In genomic region chr17:86353679-86354078, GRCm38 (mm10) we compare ENCODE assay signal across 11 mouse cellular contexts.
DNase-seq lines count a peak whose midpoint lies in the region; ATAC-seq and TF ChIP-seq lines count a peak whose summit lies in the region.
"Had no signal": no experiment of that assay in that cellular context is flagged by ENCODE, and none has a peak within 500 bp of the region (broad histone marks: within the 10 kb centered on the region; RNA-seq: fewer than 3 reads in every experiment).

No protein-coding gene starts in this region.

- H3K36me3 ChIP-seq in heart, embryonic 12.5 days = no peaks in the 10 kb centered on the region
- H3K36me3 ChIP-seq in midbrain, embryonic 16.5 days (ENCODE audit: control insufficient read depth, insufficient read depth, low read length) = no peaks in the 10 kb centered on the region

- H3K4me2 ChIP-seq in heart, embryonic 12.5 days = no peak overlapping the region
- no peak overlapping the region for H3K4me2 ChIP-seq in midbrain, embryonic 16.5 days (ENCODE audit: low read length)

- no peak overlapping the region for H3K9ac ChIP-seq in heart, embryonic 12.5 days
- no peak overlapping the region for H3K9ac ChIP-seq in midbrain, embryonic 16.5 days (ENCODE audit: low read depth, low read length)

- no peaks in the 10 kb centered on the region for H3K9me3 ChIP-seq in heart, embryonic 12.5 days (replicated peaks)
- no peaks in the 10 kb centered on the region for H3K9me3 ChIP-seq in midbrain, embryonic 16.5 days (replicated peaks; ENCODE audit: control insufficient read depth, low read length, poor library complexity, severe bottlenecking)
- H3K9me3 ChIP-seq: megakaryocyte, embryonic 14.5 days had no signal

- no peak for TF ChIP-seq CTCF in lung, adult 2 months (IDR thresholded peaks at IDR 0.05; ENCODE audit: insufficient read depth, low read length)

- peaks cover 33% of the 10 kb centered on the region for H3K4me1 ChIP-seq in lung, adult 2 months (ENCODE audit: control insufficient read depth, insufficient read depth, low read length)
- H3K4me1 ChIP-seq in heart, embryonic 12.5 days (replicated peaks) = peaks cover 65% of the 10 kb centered on the region
- peaks cover 14% of the 10 kb centered on the region for H3K4me1 ChIP-seq in midbrain, embryonic 16.5 days (ENCODE audit: control insufficient read depth, insufficient read depth, low read length)

- no peak for ATAC-seq in heart, embryonic 12.5 days (ENCODE audit: insufficient number of reproducible peaks, low FRiP score)
- no peak for ATAC-seq in midbrain, embryonic 16.5 days

- TF ChIP-seq POLR2A in lung, adult 2 months (IDR thresholded peaks at IDR 0.05; ENCODE audit: borderline replicate concordance, extremely low read depth, low read depth, low read length) = no peak

- H3K27ac ChIP-seq in heart, embryonic 12.5 days (ENCODE audit: poor library complexity, severe bottlenecking) = no peak overlapping the region
- H3K27ac ChIP-seq in midbrain, embryonic 16.5 days (ENCODE audit: low read length) = no peak overlapping the region

- peak overlapping the region; percentile 10 for H3K4me3 ChIP-seq in lung, adult 2 months (replicated peaks; ENCODE audit: extremely low read depth, low read depth, low read length)
- H3K4me3 ChIP-seq in heart, embryonic 12.5 days = no peak overlapping the region
- H3K4me3 ChIP-seq in midbrain, embryonic 16.5 days (ENCODE audit: low read depth, low read length) = no peak overlapping the region
- H3K4me3 ChIP-seq: megakaryocyte, embryonic 14.5 days had no signal

- 28% methylated on average over 4 of the region's 4 CpGs for WGBS in lung, adult 2 months
- WGBS in heart, embryonic 12.5 days = 31% methylated on average over 4 of the region's 4 CpGs
- 65% methylated on average over 4 of the region's 4 CpGs for WGBS in midbrain, embryonic 16.5 days

- DNase-seq in lung, adult 2 months = no peak
- no peak for DNase-seq in lung, adult 18-20 months
- DNase-seq in cerebellum, adult 9-11 months = peak; percentile 92
- DNase-seq in natural killer cell, adult 2 months (ENCODE audit: low spot score in 2 of 2) = peak; percentile 20 to 64
- peak; percentile 49 for DNase-seq in thymus, postnatal 25 days
- DNase-seq in right cerebral cortex, postnatal 4 days = no peak
- DNase-seq: adrenal gland, postnatal 14 days; liver had no signal

- no peaks in the 10 kb centered on the region for H3K27me3 ChIP-seq in heart, embryonic 12.5 days (replicated peaks)
- no peaks in the 10 kb centered on the region for H3K27me3 ChIP-seq in midbrain, embryonic 16.5 days (ENCODE audit: control insufficient read depth, insufficient read depth, low read depth, low read length)

Comparison
In these comparisons a context has a peak if more than half of its experiments do, and no peak if none do; other contexts are left out.
1. DNase-seq: peak in cerebellum, adult 9-11 months (single experiment), natural killer cell, adult 2 months (2 of 2) and thymus, postnatal 25 days (single experiment); none in lung, adult 2 months (single experiment), lung, adult 18-20 months (0 of 2) and right cerebral cortex, postnatal 4 days (single experiment).